Mouse (Mus musculus): ENCODE results near the gene Sftpd.

Sftpd gene

GRCm38 (mm10) chr14:41185059-41185821, at the start of gene Sftpd:
Gene Sftpd (minus strand): TSS chr14:41185149.
- no peak for DNase-seq (ENCODE audit: low spot score)

- no peak for DNase-seq (ENCODE audit: low spot score)
Measured at GRCm38 (mm10) chr14:41198037-41198730, 13.2 kb upstream of the Sftpd start.

DNA sequence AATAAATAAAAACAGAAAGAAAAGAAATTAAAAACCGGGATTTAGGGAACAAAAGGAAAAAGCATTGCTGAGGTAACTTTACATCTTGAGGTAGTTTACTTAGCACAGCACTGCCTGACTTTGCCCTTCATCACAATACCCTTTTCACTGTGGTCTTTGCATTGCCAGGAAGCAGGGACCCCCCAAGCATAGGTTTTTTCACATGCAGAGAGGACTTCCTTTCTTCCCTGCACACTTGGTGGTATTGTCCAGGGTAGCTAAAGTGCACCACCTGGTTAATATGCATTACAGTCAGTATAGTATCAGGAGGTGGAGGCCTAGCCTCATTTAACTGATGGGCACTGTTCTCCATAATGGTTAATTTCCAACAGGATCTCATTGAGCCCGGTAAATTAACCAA, 4.5 kb upstream of the Sftpd start:
- no peak for DNase-seq (ENCODE audit: low spot score)

DNA sequence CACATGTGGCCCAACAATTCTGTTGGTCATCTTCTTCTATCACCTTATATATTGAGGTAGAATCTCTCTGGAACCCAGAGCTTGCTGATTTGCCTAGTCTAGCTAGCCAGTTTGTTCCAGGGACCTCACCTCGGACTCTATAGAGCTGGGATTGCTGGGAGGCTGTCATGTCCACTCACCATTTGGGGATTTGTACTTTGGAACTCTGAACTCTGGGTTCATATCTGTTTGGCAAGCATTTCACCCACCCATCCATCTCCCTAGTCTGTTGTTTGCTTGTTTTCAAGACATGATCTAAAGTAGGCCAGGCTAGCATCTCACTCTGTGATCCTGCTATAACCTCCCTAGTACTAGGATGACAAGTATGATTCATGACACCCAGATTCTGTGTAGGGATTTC, 10.1 kb downstream of the Sftpd start:
- DNase-seq (ENCODE audit: low spot score) = no peak

DNA sequence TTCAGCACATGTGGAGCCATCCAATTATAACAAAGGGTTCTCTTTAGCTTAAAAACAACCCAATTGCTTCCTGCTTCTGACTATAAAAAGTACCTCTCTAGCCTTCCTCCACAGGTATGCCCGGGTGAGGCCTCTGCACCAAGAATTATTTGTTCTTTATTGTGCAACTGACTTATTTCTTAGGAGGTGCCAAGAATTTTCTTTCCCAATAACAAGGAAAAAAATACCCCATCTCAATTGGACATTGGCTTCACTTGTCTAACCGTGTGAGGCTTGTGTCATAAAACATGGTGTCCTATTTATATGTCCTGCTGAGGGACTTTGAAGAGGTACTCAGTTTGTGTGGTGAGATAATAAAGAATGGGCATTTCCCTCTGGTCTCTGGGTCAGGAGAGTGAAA, 14.4 kb downstream of the Sftpd start:
- DNase-seq (ENCODE audit: low spot score) = no peak

DNA sequence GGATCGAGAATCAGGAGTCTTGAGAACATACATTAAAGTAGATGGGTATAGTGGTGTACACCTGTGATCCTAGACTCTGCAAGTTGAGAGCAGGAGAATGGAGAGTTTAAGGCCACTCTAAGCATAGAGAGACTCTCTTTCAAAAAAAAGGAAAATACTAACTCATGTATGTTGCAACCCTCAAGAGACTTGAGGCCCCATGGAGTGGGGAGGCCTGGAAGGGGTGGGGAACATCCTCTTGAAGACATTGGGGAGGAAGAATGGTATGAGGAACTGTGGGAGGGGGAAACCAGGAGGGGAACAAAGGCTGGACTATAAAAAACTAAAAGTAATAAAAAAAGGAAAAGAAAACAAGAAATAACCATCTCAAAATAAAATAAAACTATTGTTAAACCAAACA, 16.4 kb downstream of the Sftpd start:
- DNase-seq (ENCODE audit: low spot score) = no peak

DNA sequence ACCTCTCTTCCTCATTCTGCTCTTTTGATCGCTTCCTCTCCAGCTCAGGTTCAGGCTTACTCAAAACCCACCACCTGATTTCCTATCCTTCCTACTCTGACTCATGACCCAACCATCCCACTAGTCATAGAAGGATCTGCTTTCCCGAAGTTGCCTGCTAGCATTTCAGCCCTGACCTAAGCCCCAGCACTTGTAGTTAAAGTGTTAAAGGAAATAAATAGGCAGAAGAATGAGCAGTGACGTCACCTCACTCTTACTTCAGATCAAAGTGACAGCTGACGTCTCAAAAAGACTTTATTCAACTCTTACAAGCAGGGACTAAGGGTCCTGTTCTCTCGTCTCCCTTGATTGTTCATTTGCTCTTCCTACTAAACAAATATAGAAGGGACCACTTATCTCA, 17.7 kb downstream of the Sftpd start:
- no peak for DNase-seq (ENCODE audit: low spot score)

- peak; percentile 27 for DNase-seq (ENCODE audit: low spot score)
Measured at GRCm38 (mm10) chr14:41162663-41163062, 22.3 kb downstream of the Sftpd start.

DNA sequence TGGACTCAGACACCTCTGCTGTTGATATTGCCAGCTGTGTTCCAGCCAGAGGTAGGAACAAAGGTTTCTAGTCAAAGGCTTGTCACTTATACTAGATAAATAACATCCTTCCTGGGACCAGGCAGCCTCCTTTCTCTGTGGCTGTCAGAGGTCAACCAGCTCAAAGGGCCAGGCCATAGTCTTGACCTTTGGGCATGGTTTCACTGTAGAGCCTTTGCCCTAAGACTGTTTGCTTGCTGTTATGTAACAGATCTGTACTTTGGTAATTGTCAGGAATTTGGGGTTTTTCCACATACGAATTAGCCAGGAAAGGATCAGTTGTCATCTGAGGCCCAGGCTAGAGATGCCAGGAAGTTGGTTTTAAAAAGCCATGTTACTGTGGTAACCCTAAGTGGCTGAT, 24.2 kb downstream of the Sftpd start:
- no peak for DNase-seq (ENCODE audit: low spot score)

DNA sequence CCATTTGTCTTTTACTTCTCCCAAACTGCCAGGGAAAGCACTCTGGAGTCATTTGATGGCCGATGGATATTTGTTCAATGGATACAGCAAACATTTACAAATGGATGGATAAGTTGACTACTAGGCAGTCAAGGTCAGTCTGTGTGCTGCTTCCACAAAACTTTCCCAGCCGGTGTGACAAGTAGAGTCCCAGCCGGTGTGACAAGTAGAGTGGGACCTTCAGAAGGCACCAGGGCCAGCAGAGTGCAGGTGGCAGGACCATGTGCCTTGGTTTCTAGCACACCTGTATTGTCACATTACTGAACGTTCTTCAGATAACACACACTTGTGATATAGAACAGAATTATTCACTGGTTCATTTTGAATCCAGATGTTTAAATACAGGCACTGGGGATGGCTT, 24.9 kb downstream of the Sftpd start:
- DNase-seq (ENCODE audit: low spot score) = no peak

DNA sequence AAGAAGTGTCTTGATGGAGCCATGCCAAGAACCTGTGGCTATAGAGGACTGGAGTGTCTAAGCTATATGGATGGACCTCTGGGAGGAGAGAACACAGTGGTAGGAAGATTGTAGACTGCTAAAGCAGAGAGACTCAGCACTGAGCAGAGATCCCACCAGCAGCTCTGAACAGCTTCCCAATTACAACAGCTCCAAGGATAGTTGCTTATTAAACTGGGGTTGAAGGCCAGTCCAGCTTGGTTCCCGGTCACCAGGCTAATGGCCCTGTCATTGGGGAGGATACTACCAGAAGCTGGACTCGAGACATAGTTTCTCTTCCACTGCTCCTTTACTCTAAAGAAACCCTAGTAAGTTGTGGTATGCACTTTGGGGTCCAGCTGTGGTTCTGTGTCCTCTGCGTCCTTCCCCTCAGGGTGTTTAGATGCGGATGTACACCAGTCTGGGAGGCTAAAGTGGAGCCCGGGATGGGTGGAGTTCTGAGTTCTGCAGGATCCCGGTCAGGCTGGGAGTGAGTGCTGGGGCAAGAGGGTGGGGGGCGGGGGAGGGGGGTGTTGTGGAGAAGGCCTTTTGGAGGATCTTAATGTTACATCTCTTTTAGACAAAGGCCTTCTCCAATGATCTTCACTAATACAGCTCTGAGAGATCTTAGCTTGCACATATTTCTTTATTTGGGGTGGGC, 33.6 kb downstream of the Sftpd start, which contains the start of gene Mbl1:
Gene Mbl1 (plus strand): TSS at position 239 of the 679 bp plus-strand sequence.
- DNase-seq (ENCODE audit: low spot score) = no peak

DNA sequence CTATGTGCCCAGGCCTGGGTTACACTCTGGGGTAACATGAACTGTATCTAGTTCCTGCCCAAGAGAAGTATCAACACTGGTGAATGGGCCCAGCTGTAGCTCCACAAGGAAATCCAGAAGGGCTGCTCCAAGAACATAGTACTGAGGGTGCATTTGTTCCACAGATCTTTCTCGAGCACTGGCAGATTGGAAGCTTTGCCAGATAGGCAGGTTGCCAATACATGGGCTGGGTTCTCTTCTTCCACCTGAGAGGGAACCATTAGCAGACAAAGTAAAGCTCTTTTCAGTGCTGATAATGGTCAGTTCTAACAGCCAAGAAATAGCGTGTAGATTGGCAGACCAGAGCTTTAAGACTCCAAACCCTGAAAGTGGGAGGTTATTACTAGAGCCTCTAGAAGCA, 37.6 kb downstream of the Sftpd start:
- no peak for DNase-seq (ENCODE audit: low spot score)

GRCm38 (mm10) chr14:41146922-41147321, 38.0 kb downstream of the Sftpd start:
- DNase-seq (ENCODE audit: low spot score) = no peak

- DNase-seq (ENCODE audit: low spot score) = no peak
Measured at GRCm38 (mm10) chr14:41146035-41146434, 38.9 kb downstream of the Sftpd start.

GRCm38 (mm10) chr14:41140686-41141085, 44.3 kb downstream of the Sftpd start:
- DNase-seq (ENCODE audit: low spot score) = no peak

DNA sequence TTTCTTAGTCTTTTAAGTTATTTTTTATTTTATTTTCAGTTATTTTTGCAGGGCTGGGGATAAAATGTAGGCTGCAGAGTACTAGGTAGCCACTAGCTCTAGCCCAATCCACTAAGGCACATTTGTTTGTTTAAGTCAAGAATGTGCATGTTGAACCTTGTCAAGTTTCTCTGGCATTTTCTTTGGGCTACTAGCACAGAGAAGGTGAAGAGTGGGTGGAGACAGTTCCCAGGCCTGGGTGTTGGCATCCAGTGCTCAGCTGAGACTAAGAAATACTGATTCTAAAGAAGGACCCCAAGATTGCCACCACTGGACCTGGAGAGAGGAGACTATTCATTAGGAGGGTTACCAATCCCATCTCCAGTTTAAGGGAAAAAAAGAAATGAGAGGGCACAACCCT, 47.9 kb downstream of the Sftpd start:
- DNase-seq (ENCODE audit: low spot score) = no peak

DNA sequence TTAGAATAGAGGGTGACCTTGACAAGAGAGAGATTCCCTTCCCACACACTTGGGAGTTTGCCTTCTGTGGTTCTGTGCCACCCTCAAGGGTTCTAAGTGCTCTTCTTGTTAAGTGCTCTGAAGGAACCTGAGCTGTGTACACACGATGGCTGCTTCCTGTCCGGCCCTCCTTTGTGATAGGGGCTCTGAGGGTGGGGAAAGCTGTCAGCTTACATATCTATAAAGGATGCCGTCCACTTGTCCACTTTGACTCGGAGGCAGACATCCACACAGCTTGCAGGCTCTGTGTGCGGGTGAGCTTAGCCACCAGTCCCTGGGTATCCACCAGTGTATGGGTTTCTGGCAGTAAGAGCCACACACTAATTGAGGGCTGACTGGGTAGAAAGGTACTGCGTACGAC, 53.4 kb downstream of the Sftpd start, which contains the start of gene Sftpa1:
Gene Sftpa1 (plus strand): TSS at position 243 of the 400 bp plus-strand sequence.
- no peak for DNase-seq (ENCODE audit: low spot score)

GRCm38 (mm10) chr14:41127997-41128396, 57.0 kb downstream of the Sftpd start:
- DNase-seq (ENCODE audit: low spot score) = peak; percentile 3

DNA sequence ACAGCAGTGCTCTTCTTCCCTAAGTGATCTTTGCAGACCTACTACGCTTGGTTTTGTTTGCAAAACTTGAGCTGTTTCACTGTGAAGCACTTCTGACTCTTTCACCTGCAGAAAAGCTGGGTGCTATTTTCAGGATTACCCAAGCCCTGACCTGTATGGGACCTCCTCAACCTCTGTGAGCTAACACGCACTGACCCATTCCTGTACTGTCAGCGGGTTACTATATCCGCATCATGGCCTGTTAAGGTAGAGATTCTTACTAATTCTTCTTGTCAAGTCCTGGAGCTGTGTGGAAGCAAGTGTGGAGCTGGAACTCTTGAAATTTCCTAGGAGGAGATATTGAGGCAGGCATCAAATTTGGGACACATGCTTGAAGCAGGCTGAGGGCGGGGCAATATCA, 60.3 kb downstream of the Sftpd start:
- no peak for DNase-seq (ENCODE audit: low spot score)
